Mouse (Mus musculus): ENCODE data around the gene Inca1.

GRCm38 (mm10) chr11:70681897-70682581, 17.9 kb downstream of the Inca1 start:
- TF ChIP-seq CTCF (conservative IDR thresholded peaks at IDR 0.05; ENCODE audit: insufficient read depth, insufficient read length, low read depth, low read length) (peak; percentile 43; the same call in 1 of the 2 replicates), POLR2A (IDR thresholded peaks at IDR 0.05; ENCODE audit: low read depth, low read length) (no peak)
